Mouse (Mus musculus): ENCODE results near the gene Slc40a1. TPM values are rescaled to one million over a fixed set of nuclear protein-coding genes. Genes with fewer than 3 reads are reported as not detected.

The Slc40a1 gene
- polyA plus RNA-seq (2015; fragmentation: Nextera tagmentation; extraction: Ambion mirVana) = 54.2 and 65.5 TPM in 2 replicates

- H3K27me3 ChIP-seq (ENCODE audit: control insufficient read depth, insufficient read depth, low read length) = no peaks in the 10 kb centered on the region
- WGBS = 48% methylated on average over 9 of the region's 9 CpGs
- no peak; the same call in 1 of the 2 replicates for ATAC-seq (ENCODE audit: low FRiP score, low TSS enrichment)
- peak within 1 kb of the TSS; percentile 65 for H3K4me3 ChIP-seq (ENCODE audit: low read depth, low read length)
- H3K9ac ChIP-seq (ENCODE audit: low read length) = peak within 1 kb of the TSS; percentile 57
- DNase-seq (ENCODE audit: low spot score) = no peak
- TF ChIP-seq EP300 (optimal IDR thresholded peaks at IDR 0.05) (no peak), CTCF (IDR thresholded peaks at IDR 0.05; ENCODE audit: low read depth) (no peak)
- no peaks in the 10 kb centered on the region for H3K9me3 ChIP-seq (ENCODE audit: control insufficient read depth, low read length)
- peak within 1 kb of the TSS; percentile 86 for H3K4me2 ChIP-seq (replicated peaks; ENCODE audit: low read depth)
- H3K4me1 ChIP-seq (replicated peaks; ENCODE audit: control insufficient read depth, insufficient read depth) = no peaks in the 10 kb centered on the region
- no peaks in the 10 kb centered on the region for H3K36me3 ChIP-seq (ENCODE audit: control insufficient read depth, insufficient read depth, low read length)
- peak within 1 kb of the TSS; percentile 75 for H3K27ac ChIP-seq (replicated peaks)
Observed at GRCm38 (mm10) chr1:45926393-45926763, at the start of gene Slc40a1. Gene Slc40a1, minus strand, starts transcription at chr1:45926523.

- TF ChIP-seq EP300 (optimal IDR thresholded peaks at IDR 0.05) (no peak), CTCF (IDR thresholded peaks at IDR 0.05; ENCODE audit: low read depth) (no peak)
- no peak overlapping the region for H3K4me2 ChIP-seq (replicated peaks; ENCODE audit: low read depth)
- no peak overlapping the region for H3K9ac ChIP-seq (ENCODE audit: low read length)
- H3K27me3 ChIP-seq (ENCODE audit: control insufficient read depth, insufficient read depth, low read length) = no peaks in the 10 kb centered on the region
- H3K4me3 ChIP-seq (ENCODE audit: low read depth, low read length) = no peak overlapping the region
- DNase-seq (ENCODE audit: low spot score) = no peak
- H3K36me3 ChIP-seq (ENCODE audit: control insufficient read depth, insufficient read depth, low read length) = no peaks in the 10 kb centered on the region
- H3K4me1 ChIP-seq (replicated peaks; ENCODE audit: control insufficient read depth, insufficient read depth) = no peaks in the 10 kb centered on the region
- no peak overlapping the region for H3K27ac ChIP-seq (replicated peaks)
- no peaks in the 10 kb centered on the region for H3K9me3 ChIP-seq (ENCODE audit: control insufficient read depth, low read length)
- no peak for ATAC-seq (ENCODE audit: low FRiP score, low TSS enrichment)
- 77% methylated on average over 4 of the region's 4 CpGs for WGBS
Observed at GRCm38 (mm10) chr1:45971314-45971713, 45.0 kb upstream of the Slc40a1 start.

- Histone ChIP-seq H3K4me3 (ENCODE audit: low read depth, low read length) (no peak overlapping the region), H3K27me3 (ENCODE audit: control insufficient read depth, insufficient read depth, low read length) (no peaks in the 10 kb centered on the region), H3K36me3 (ENCODE audit: control insufficient read depth, insufficient read depth, low read length) (no peaks in the 10 kb centered on the region), H3K4me1 (replicated peaks; ENCODE audit: control insufficient read depth, insufficient read depth) (no peaks in the 10 kb centered on the region), H3K9ac (ENCODE audit: low read length) (no peak overlapping the region), H3K27ac (replicated peaks) (no peak overlapping the region), H3K4me2 (replicated peaks; ENCODE audit: low read depth) (no peak overlapping the region), H3K9me3 (ENCODE audit: control insufficient read depth, low read length) (no peaks in the 10 kb centered on the region)
- WGBS = 69% methylated on average over 2 of the region's 2 CpGs
- ATAC-seq (ENCODE audit: low FRiP score, low TSS enrichment) (no peak), DNase-seq (ENCODE audit: low spot score) (no peak)
- TF ChIP-seq CTCF (IDR thresholded peaks at IDR 0.05; ENCODE audit: low read depth) (peak; percentile 49), EP300 (optimal IDR thresholded peaks at IDR 0.05) (no peak)
Observed at GRCm38 (mm10) chr1:45948988-45949387, 22.7 kb upstream of the Slc40a1 start.

- Histone ChIP-seq H3K27ac (replicated peaks) (no peak overlapping the region), H3K4me3 (ENCODE audit: low read depth, low read length) (no peak overlapping the region), H3K36me3 (ENCODE audit: control insufficient read depth, insufficient read depth, low read length) (no peaks in the 10 kb centered on the region), H3K4me1 (replicated peaks; ENCODE audit: control insufficient read depth, insufficient read depth) (no peaks in the 10 kb centered on the region), H3K9me3 (ENCODE audit: control insufficient read depth, low read length) (no peaks in the 10 kb centered on the region), H3K9ac (ENCODE audit: low read length) (no peak overlapping the region), H3K4me2 (replicated peaks; ENCODE audit: low read depth) (no peak overlapping the region), H3K27me3 (ENCODE audit: control insufficient read depth, insufficient read depth, low read length) (no peaks in the 10 kb centered on the region)
- TF ChIP-seq EP300 (optimal IDR thresholded peaks at IDR 0.05) (no peak), CTCF (IDR thresholded peaks at IDR 0.05; ENCODE audit: low read depth) (no peak)
- 72% methylated on average over 1 of the region's 1 CpGs for WGBS
- DNase-seq (ENCODE audit: low spot score) (no peak), ATAC-seq (ENCODE audit: low FRiP score, low TSS enrichment) (no peak)
Observed at GRCm38 (mm10) chr1:45947843-45948242, 21.5 kb upstream of the Slc40a1 start.

- no peak for TF ChIP-seq EP300 (optimal IDR thresholded peaks at IDR 0.05)
- TF ChIP-seq CTCF (IDR thresholded peaks at IDR 0.05; ENCODE audit: low read depth) = peak; percentile 72
- no peaks in the 10 kb centered on the region for H3K9me3 ChIP-seq (ENCODE audit: control insufficient read depth, low read length)
- no peak overlapping the region for H3K9ac ChIP-seq (ENCODE audit: low read length)
- no peak overlapping the region for H3K4me3 ChIP-seq (ENCODE audit: low read depth, low read length)
- ATAC-seq (ENCODE audit: low FRiP score, low TSS enrichment) (no peak), DNase-seq (ENCODE audit: low spot score) (no peak)
- no peak overlapping the region for H3K4me2 ChIP-seq (replicated peaks; ENCODE audit: low read depth)
- H3K27me3 ChIP-seq (ENCODE audit: control insufficient read depth, insufficient read depth, low read length) = no peaks in the 10 kb centered on the region
- no peak overlapping the region for H3K27ac ChIP-seq (replicated peaks)
- H3K4me1 ChIP-seq (replicated peaks; ENCODE audit: control insufficient read depth, insufficient read depth) = no peaks in the 10 kb centered on the region
- H3K36me3 ChIP-seq (ENCODE audit: control insufficient read depth, insufficient read depth, low read length) = no peaks in the 10 kb centered on the region
Observed at GRCm38 (mm10) chr1:45931127-45931526, 4.8 kb upstream of the Slc40a1 start.

GRCm38 (mm10) chr1:45926911-45927310 lies 588 bp upstream of the Slc40a1 start:
- ATAC-seq (ENCODE audit: low FRiP score, low TSS enrichment) (no peak), DNase-seq (ENCODE audit: low spot score) (no peak)
- Histone ChIP-seq H3K4me3 (ENCODE audit: low read depth, low read length) (no peak overlapping the region), H3K4me2 (replicated peaks; ENCODE audit: low read depth) (no peak overlapping the region), H3K36me3 (ENCODE audit: control insufficient read depth, insufficient read depth, low read length) (no peaks in the 10 kb centered on the region), H3K4me1 (replicated peaks; ENCODE audit: control insufficient read depth, insufficient read depth) (no peaks in the 10 kb centered on the region), H3K9ac (ENCODE audit: low read length) (no peak overlapping the region), H3K9me3 (ENCODE audit: control insufficient read depth, low read length) (no peaks in the 10 kb centered on the region), H3K27ac (replicated peaks) (no peak overlapping the region), H3K27me3 (ENCODE audit: control insufficient read depth, insufficient read depth, low read length) (no peaks in the 10 kb centered on the region)
- WGBS = 56% methylated on average over 3 of the region's 3 CpGs
- no peak for TF ChIP-seq EP300 (optimal IDR thresholded peaks at IDR 0.05)
